Mouse (Mus musculus): Measurements from ENCODE around the gene Usb1.
A peak's percentile ranks its signal among the peaks of the same experiment; 100 is the strongest.

GRCm38 (mm10) chr8:95352871-95353866 is 21.1 kb downstream of the Usb1 start:
- TF ChIP-seq CTCF (IDR thresholded peaks at IDR 0.05; ENCODE audit: low read depth, low read length): 0 out of 2 replicates have a peak, but pooled peaks have one; percentile 0
- no peak for TF ChIP-seq POLR2A (IDR thresholded peaks at IDR 0.05; ENCODE audit: extremely low read depth, insufficient read depth, low read length)
